Mouse (Mus musculus) brown adipose tissue, adult 24 weeks (tissue): ENCODE results near the gene Mgmt. TPM values are rescaled to one million over a fixed set of nuclear protein-coding genes. Genes with fewer than 3 reads are reported as not detected.

Experiments
- H3K27ac ChIP-seq: fragments of 200-500 bp; replicated peaks from 2 replicates; pipeline ENCODE4 v1.5.1; 2012; ENCODE audit warnings: low read depth, mild to moderate bottlenecking, low read length
- H3K4me1 ChIP-seq: fragments of 200-500 bp; 2 replicates; pipeline ENCODE4 v1.6.1; 2012; ENCODE audit warnings: low read length, mixed read lengths; ENCODE audit not compliant: control insufficient read depth, insufficient read depth, insufficient read length
- H3K4me3 ChIP-seq: fragments of 200-500 bp; 2 replicates; pipeline ENCODE4 v1.5.1; 2012; ENCODE audit warnings: low read depth, mild to moderate bottlenecking, low read length, moderate library complexity; ENCODE audit not compliant: insufficient read depth
- polyA plus RNA-seq: library from polyadenylated mRNA; stranded (reverse); fragments of >200 nt; gene quantifications from 2 replicates; pipeline ENCODE4 v1.2.4, GENCODE M21; 2012; ENCODE audit not compliant: missing spikeins, insufficient read depth, insufficient read length

Mgmt gene
- polyA plus RNA-seq, 1 experiment, result 9.9 TPM

DNA sequence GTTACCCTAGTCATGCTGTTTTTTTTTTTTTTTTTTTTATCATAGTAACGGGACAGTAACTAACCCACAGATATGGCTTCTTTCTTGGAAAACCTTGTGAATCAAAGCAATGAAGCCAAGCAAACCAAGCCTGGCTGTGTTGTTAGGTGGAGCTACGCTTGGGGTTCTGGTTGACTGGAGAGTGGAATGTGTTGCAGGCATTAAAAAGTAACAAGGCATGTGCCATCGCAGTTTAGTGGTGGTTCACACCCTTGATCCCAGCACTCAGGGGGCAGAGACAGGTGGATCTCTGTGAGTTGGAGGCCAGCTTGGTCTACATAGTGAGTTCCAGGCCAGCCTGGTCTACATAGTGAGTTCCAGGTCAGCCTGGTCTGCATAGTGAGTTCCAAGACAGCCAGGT is 39.0 kb downstream of the Mgmt start:
- Histone ChIP-seq H3K4me1 (0 out of 2 replicates have a peak, but pooled peaks cover 2% of the 10 kb centered on the region), H3K27ac (no peak overlapping the region), H3K4me3 (no peak overlapping the region)

DNA sequence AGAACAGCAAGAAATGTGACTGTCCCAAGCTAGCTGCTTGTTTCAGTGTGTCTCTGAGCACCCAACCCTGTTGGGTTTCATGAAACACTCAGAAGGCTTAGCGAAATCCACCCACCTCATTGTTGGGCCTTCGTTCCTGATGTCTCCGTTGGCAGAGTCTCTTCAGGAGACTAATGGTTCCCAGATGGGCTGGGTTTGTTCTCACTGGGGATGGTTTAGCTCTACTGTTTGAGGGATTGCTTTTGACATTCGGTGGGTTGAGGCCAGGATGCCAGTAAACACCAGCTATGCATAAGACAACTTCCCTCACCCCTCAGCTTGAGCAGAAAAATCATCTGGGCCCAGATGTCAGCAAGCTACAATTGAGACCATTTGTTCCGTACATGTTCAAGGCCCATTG is 39.9 kb downstream of the Mgmt start:
- Histone ChIP-seq H3K27ac (no peak overlapping the region), H3K4me3 (no peak overlapping the region), H3K4me1 (0 out of 2 replicates have a peak, but pooled peaks cover 2% of the 10 kb centered on the region)

DNA sequence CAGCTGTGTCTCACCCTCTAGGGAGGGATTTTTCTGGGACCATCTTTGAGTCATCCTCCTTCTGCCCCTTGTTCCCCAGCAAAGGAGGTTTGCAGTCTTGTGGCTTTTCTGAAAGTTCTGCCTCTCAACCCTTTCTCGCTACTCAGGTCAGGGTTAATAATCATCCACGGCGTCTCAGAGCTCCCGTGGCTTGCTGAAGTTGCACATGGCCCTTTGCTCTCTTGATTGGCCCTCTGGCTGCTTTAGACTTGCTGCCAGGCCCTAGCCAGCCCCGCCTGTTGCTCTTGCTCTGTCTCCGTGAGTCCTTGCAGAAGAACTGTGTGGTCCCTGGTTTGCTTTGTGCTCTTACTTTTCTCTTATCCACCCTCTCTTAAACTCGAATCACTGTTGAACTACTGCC is 40.4 kb downstream of the Mgmt start:
- no peak overlapping the region for H3K4me3 ChIP-seq
- 0 out of 2 replicates have a peak, but pooled peaks cover under 1% of the 10 kb centered on the region for H3K4me1 ChIP-seq
- H3K27ac ChIP-seq, result no peak overlapping the region

DNA sequence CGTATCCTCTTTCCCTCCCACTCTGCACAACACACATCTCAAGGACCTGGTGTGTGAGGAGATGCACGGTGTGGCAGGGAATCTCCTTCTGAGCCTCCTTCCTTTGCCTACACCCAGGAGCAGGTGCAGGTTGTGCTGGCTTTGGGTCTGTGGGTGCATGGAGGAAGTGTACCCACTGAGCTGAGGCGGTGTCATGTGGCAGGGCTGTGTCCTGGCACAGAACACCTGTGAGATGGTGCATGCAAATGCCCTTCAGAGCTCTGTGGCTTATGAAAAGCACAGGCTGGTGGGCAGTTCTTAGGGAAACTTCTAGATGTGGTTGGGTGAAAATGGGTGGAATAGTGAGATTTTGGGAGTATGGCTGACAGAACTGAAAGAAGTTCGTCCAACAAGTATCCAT is 44.0 kb downstream of the Mgmt start:
- Histone ChIP-seq H3K4me1 (peaks cover 6% of the 10 kb centered on the region; the same call in 1 of the 2 replicates), H3K4me3 (no peak overlapping the region), H3K27ac (no peak overlapping the region)

DNA sequence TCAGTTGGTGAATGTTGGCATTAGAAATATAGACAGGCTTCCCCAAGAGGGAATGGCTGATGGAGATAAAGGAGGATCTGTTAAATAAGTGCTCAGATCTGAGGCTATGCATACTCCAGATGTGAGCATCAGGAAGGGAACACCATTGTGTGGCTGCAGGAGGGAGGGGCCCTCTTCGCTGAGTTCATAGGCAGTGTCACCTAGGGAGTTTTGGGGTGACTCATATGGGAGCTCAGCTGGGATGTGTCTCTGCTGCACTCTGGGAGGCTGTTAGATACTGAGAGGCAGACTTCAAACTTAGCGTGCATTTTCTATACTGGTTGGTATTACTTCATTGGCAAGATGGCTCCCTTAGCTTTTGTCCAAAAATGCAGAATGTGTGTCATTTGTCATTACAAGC is 48.0 kb downstream of the Mgmt start:
- Histone ChIP-seq H3K4me1 (peaks cover 11% of the 10 kb centered on the region; the same call in 1 of the 2 replicates), H3K4me3 (no peak overlapping the region), H3K27ac (no peak overlapping the region)

DNA sequence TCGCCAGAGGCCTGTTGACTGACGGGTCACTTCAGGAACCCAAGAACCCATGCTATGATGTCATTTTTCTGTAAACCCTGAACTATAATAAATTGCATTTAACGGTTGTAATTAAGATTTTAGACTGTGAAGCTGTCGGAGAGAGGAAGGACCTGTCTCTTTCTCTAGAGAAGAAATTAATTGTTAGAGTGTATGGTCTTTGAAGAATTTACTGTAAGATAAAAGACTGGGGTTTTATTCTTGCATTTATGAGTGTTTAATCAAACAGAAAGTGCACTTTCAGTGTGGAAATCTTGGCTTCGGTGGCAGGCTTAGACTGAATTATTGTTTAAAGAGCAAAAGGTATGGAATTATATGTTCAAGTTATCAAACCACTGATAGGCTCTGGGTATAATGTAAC is 49.5 kb downstream of the Mgmt start:
- no peak overlapping the region for H3K27ac ChIP-seq
- peaks cover 11% of the 10 kb centered on the region; the same call in 1 of the 2 replicates for H3K4me1 ChIP-seq
- H3K4me3 ChIP-seq, result no peak overlapping the region

DNA sequence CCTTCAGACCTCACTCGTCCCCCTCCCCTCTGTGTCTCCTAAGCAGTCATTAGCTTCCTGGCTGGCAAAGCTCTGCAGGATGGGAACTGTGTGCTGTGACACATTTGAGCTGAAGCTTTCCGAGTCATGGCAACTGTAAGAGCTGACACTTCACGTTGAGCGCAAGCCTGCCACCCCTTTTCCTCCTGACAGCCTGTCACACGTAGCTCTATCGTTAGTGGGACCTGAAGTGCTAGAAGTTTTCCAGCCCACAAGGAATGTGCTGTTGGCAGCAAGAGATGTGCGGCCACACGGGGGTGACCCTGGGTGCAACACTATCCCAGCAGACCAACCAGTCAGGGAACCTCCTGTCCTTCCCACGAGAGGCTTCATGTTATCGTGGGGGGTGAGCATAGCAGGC is 51.3 kb downstream of the Mgmt start:
- no peak overlapping the region for H3K4me3 ChIP-seq
- H3K4me1 ChIP-seq, result peaks cover 11% of the 10 kb centered on the region; the same call in 1 of the 2 replicates
- no peak overlapping the region for H3K27ac ChIP-seq

DNA sequence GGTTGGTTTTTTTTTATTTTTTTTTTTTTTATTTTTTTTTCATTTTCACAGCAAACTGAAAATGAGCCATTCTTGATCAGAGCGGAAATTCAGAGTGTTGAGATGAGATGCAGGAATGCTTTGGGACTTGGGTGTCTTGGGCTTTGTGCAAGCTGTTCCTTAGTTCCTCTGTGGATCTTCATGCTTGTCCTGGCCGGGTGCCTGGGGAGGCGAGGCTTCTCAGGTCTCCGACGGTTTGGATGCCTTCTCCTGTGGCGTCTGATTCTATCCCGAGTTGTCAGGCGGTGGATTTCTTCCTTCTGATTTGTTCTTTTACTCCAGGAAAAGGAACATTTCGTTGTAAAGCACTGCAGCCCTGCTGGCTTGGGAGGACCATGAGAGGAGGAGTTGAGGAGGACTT is 51.7 kb downstream of the Mgmt start:
- peaks cover 11% of the 10 kb centered on the region; the same call in 1 of the 2 replicates for H3K4me1 ChIP-seq
- H3K4me3 ChIP-seq, result no peak overlapping the region
- H3K27ac ChIP-seq, result no peak overlapping the region

DNA sequence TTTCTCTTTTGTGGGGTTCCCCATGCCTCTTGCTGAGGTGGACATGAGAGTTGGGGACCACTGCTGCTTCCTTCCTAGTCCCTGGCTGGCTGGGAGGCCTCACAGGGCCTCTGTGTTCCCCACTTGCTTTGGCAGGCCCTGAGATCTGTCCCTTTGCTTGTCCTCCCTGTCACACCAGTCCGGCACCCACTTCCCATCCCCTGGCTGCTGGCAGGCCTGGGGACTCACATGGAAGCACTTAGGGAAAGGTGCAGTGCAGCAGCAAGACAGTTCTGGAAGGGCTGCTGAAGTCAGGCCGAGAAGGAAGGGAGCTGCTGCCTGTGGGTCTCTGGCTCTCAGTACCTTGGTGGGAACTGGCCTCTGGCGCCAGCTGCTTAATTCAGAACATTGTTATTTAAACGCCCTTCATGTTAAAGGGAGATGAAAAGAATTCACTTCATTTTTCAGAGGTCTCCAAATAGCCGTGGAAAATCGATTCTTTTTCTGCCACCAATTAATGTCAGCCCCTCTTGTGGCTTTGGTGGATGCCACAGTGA is 53.9 kb downstream of the Mgmt start:
- Histone ChIP-seq H3K4me1 (0 out of 2 replicates have a peak, but pooled peaks cover 5% of the 10 kb centered on the region), H3K4me3 (no peak overlapping the region), H3K27ac (no peak overlapping the region)

DNA sequence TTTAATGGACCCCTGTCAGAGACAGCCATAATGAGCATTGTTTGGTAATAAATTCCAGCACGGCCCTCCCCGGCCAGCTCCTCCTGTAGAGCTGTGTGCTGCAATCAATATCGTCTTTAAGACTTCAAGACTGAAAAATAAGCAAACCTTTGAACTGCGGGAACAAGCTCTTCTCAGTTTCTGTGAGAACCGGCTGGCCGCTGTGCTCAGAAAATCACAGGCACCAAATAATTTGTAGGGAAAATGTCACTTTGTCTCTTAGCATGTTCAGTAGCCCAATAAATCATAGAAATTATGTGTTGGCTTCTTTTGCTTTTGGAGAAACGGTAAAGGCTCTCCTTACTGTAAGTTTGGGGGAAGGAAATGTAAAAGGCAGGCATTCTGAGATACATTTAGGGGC is 58.2 kb downstream of the Mgmt start:
- Histone ChIP-seq H3K4me3 (no peak overlapping the region), H3K27ac (no peak overlapping the region), H3K4me1 (no peaks in the 10 kb centered on the region)

DNA sequence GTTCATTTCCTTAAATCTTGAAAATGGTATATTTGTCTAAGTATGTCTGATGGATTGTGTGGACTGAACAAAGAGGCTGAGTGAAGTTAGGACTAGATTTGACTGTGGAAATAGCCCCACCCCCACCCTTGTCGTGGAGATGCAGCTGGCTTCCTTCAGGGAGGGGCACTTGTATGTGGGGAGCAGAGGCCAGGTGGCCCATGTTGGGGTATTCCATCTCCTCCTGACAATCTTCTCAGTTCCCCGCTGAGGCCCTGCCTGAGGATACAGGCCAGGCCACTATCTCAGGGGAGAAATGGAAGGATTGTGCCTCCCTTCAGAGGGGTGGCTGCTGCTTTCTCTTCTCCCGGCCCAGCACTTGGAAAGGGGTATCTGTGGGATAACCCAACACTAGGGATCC is 58.8 kb downstream of the Mgmt start:
- Histone ChIP-seq H3K4me3 (no peak overlapping the region), H3K27ac (no peak overlapping the region), H3K4me1 (no peaks in the 10 kb centered on the region)

DNA sequence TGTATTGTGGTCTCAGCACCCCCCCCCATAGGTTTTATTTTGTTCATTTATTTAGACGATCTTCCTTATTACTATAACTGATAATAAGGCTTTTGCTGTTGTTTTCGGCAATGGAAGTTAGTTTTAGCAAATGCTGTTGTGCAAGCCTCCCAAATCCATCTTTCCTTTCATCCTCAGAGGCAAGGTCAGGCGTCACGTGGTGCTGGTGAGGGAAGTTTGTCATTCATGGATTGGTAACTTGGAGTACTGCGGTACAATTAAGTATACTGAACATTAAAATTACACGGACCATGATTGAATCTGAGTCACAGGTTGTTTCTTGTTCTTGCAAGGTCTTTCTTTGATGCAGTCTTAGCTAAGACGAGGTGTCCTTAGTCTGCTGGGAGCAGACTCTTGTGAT is 77.9 kb downstream of the Mgmt start:
- H3K4me1 ChIP-seq, result no peaks in the 10 kb centered on the region
- H3K4me3 ChIP-seq, result no peak overlapping the region
- no peak overlapping the region for H3K27ac ChIP-seq

DNA sequence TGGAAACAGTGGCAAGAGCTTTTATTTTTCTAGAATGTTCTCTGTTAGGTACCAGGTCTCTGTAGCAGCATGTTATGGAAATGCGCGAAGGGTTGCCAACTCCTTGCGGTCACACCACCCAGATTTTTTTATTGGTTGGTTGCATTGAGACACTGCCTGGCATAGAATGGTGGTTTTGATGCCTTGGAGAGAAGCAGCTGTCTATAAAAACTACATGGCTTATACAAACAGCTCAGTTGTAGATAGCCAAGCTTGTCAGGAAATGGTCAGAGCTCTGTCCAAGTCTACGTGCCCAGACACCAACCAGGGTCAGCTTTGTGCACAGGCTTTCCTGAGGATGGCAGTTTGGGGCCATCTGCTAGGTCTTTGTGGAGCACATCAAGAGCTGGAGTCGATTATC is 80.6 kb downstream of the Mgmt start:
- H3K4me3 ChIP-seq, result no peak overlapping the region
- no peak overlapping the region for H3K27ac ChIP-seq
- peaks cover 5% of the 10 kb centered on the region; the same call in 1 of the 2 replicates for H3K4me1 ChIP-seq

DNA sequence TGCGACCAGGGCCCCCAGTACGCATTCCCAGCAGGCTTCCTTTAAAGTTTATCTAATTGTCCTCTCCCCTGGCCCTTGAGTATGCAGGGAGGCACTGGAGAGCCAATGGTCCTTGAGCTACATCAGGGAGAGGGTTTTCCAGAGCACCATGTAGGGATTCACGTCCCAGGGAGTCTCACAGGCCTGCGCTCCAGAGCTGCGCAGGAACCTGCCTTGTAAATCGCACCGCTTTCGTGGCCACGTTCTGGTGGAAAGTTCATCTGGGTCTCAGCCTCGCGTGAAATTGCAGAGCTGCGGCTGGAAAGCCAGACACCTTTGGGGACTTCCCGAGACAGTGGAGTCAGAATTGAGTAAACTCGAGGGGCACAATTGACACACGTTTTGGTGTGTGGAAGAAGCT is 103.0 kb downstream of the Mgmt start:
- peaks cover 9% of the 10 kb centered on the region; the same call in 1 of the 2 replicates for H3K4me1 ChIP-seq
- no peak overlapping the region for H3K4me3 ChIP-seq
- no peak overlapping the region for H3K27ac ChIP-seq

DNA sequence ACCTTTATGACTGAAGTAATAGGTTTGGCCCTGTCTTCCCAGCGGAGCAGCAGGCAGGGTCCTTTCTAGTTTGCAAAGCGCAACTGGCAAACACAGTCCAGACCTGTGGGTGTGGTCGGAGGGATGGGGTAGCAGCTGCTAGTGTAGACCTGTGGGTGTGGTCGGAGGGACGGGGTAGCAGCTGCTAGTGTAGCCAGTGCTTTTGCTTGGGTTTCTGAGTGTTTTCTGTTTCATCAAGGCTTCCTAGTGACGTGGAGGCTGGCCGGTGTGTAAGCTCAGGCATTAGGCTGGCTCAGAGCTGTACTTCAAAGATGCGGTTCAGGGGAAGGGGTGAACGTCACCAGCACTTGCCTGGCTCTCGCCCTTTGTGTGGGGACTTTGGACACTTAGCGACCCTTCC is 106.3 kb downstream of the Mgmt start:
- no peak overlapping the region for H3K27ac ChIP-seq
- peaks cover 6% of the 10 kb centered on the region; the same call in 1 of the 2 replicates for H3K4me1 ChIP-seq
- no peak overlapping the region for H3K4me3 ChIP-seq

DNA sequence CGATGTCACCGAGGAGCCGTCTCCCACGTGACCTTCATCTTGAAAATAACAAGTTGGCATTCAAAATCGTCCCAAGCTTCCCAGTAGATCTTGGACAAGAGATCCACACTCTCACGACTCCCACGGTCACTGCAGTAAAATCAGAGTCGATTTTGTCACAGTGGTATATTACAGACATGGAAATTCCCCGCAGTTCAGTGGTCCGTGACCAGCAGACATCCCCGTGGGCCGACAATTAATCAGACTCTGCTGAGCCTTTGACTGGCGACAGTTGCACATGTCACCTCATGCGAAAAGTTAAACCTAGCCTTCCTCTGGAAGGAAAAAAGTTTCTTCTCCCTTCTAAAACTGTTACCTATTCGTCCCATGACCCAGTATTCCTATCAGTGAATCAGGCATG is 106.8 kb downstream of the Mgmt start:
- peaks cover 6% of the 10 kb centered on the region; the same call in 1 of the 2 replicates for H3K4me1 ChIP-seq
- H3K4me3 ChIP-seq, result no peak overlapping the region
- H3K27ac ChIP-seq, result no peak overlapping the region
